Mouse (Mus musculus): ENCODE measurements at regions not wholly inside any gene's neighbourhood (a gene's known extent, or its start where the extent isn't known, plus 50 kb on each side); places are given as distances from the start of the nearest gene placed in this dataset.

DNA sequence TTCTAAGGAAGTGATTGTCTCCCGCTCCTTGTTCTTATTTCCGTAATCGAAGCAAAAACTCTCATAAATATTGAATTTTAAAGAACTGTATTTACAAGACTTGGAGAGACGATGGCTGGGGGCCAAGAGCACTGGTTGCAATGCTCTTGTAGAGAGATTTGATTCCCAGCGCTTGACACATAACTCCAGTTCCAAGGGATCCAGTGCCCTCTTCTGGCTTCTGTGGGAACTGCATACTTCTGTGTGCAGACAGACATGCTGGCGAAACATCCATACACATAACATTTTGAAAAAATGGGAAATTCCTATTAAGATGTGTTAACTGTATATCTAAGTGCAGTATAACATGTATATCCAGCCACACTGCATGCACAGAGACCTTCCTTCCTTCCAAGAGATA lies 266.3 kb downstream of the Pax3 start:
- TF ChIP-seq CTCF (IDR thresholded peaks at IDR 0.05) (peak; percentile 47), EP300 (IDR thresholded peaks at IDR 0.05) (no peak)

Data from lung, postnatal 0 days (tissue).